Mouse (Mus musculus) spleen, adult 2 months (tissue): ENCODE measurements around the gene Plekhg6.

Experiments used
- CTCF ChIP-seq: fragments of 200-500 bp; IDR thresholded peaks from 2 replicates; pipeline ENCODE4 v1.5.1; 2011; ENCODE audit warnings: mild to moderate bottlenecking, inconsistent platforms; ENCODE audit not compliant: insufficient read depth, insufficient read length, insufficient replicate concordance; ENCODE audit errors: extremely low read depth
- POLR2A ChIP-seq: fragments of 200-500 bp; IDR thresholded peaks from 2 replicates; pipeline ENCODE4 v1.6.1; 2011; ENCODE audit warnings: low read depth, low read length, inconsistent platforms

DNA sequence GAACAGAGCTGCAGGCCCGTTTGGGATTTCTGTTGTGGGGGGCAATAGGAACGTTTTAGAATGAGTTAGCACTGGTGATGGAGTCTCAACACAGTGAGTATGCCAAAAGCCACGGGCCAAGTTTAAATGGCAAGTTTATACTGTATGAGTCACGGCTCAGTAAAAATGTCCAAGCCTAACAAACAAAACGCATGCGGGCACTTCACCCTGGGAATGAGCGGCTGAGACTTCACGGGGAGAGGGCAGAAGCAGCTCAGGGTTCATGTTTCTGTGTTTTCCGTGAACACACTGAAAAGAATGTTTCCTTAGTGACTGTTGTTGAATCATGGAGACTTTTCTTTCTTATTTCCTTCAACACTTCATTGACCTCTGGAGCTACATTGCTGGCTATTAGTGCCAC lies 32.7 kb upstream of the Plekhg6 start:
- no peak for TF ChIP-seq CTCF
- TF ChIP-seq POLR2A = no peak
